Mouse (Mus musculus): ENCODE measurements at regions not wholly inside any gene's neighbourhood (a gene's known extent, or its start where the extent isn't known, plus 50 kb on each side); places are given as distances from the start of the nearest gene placed in this dataset.

DNA sequence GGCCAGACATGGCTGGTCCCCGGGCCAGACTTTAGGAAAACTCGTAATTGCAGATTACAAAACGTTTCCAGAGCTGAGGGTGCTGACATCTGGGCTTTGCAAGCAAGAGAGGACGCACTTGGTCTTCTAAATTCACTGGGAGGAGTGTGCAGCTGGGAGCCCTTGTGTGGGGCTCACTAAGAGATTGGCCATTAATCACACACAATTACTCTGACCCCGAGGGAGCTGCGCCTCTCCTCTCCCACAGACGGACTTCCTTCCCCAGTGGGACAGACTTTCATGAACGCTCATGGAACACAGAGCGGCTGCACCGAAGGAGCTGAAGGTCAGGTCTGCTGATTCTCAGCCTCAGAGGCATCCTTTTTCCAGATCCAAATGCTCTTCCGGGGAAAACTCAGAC, 407.2 kb downstream of the Med13l start:
- H3K9me3 ChIP-seq (ENCODE audit: control insufficient read depth, low read length) = no peaks in the 10 kb centered on the region
- H3K4me3 ChIP-seq (ENCODE audit: low read length) = no peak overlapping the region
- no peaks in the 10 kb centered on the region for H3K36me3 ChIP-seq (ENCODE audit: control insufficient read depth, insufficient read depth, low read length)
- peaks cover 5% of the 10 kb centered on the region; the same call in 1 of the 2 replicates for H3K4me1 ChIP-seq (ENCODE audit: control insufficient read depth, insufficient read depth, low read length)
- no peak overlapping the region for H3K9ac ChIP-seq (ENCODE audit: low read depth, low read length)
- 25% methylated on average over 11 of the region's 11 CpGs for WGBS
- ATAC-seq (ENCODE audit: low FRiP score, low TSS enrichment) = peak; percentile 75
- no peak overlapping the region for H3K4me2 ChIP-seq (replicated peaks; ENCODE audit: low read depth, low read length)
- H3K27me3 ChIP-seq (ENCODE audit: control insufficient read depth, insufficient read depth, low read length) = no peaks in the 10 kb centered on the region
- peak overlapping the region; percentile 44; the same call in 1 of the 2 replicates for H3K27ac ChIP-seq (ENCODE audit: low read depth, low read length)

DNA sequence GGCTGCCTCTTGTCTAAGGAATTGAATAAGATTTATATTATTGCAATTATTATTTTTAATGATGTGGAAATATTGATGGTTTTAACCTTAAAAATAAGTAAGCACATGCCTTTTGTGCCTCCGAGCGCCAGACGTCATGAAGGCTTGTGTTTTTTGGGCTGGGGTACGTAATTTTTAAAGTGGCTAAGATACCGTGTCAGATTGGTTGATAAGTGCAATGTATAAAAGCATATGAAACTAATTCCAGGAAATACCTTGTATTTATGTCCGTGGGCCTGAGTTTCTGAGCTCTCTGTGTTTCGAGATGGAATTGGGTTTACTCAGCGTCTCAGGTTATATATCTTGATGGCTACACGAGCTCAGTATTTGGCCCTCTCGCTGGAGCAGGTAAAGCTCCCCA, 414.7 kb downstream of the Med13l start:
- 68% methylated on average over 10 of the region's 10 CpGs for WGBS
- ATAC-seq (ENCODE audit: low FRiP score, low TSS enrichment) = no peak
- Histone ChIP-seq H3K4me3 (ENCODE audit: low read length) (no peak overlapping the region), H3K27me3 (ENCODE audit: control insufficient read depth, insufficient read depth, low read length) (no peaks in the 10 kb centered on the region), H3K36me3 (ENCODE audit: control insufficient read depth, insufficient read depth, low read length) (no peaks in the 10 kb centered on the region), H3K27ac (ENCODE audit: low read depth, low read length) (no peak overlapping the region), H3K4me1 (ENCODE audit: control insufficient read depth, insufficient read depth, low read length) (peaks cover 4% of the 10 kb centered on the region; the same call in 1 of the 2 replicates), H3K4me2 (replicated peaks; ENCODE audit: low read depth, low read length) (no peak overlapping the region), H3K9ac (ENCODE audit: low read depth, low read length) (no peak overlapping the region), H3K9me3 (ENCODE audit: control insufficient read depth, low read length) (no peaks in the 10 kb centered on the region)

DNA sequence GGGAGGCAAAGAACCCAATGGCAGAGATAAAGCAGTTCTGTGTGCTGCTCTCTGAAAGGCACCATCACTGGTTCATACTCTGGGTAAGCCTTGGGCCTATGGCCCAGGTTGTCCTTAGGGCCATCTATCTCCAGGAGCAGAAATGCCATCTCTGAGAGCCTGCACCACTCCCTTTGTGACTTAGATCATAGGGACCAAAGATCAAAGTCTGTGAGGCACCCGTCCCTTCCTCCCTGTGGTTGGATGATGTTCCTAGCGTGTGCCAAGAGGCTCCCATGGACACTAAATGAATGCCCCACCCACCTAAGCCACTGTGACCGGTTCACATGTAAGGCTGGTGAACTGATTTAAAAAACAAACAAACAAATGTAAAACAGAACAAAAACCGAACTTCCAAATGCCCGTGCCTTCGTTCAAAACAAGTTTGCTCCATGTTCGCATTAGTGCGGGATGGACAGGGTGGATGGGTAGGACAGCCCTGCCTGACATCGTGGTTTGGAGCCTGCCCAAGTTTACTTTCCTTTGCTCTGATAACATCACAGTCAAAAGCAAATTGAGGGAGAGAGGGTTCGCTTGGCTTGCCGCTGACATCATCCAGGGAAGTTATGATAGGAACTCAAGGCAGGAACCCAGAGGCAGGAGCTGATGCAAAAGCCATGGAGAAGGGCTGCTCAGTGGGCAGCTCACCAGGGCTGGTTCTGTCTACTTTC, 418.6 kb downstream of the Med13l start:
- H3K4me3 ChIP-seq (ENCODE audit: low read length) = no peak overlapping the region
- H3K27ac ChIP-seq (ENCODE audit: low read depth, low read length) = no peak overlapping the region
- H3K9ac ChIP-seq (ENCODE audit: low read depth, low read length) = no peak overlapping the region
- no peaks in the 10 kb centered on the region for H3K4me1 ChIP-seq (ENCODE audit: control insufficient read depth, insufficient read depth, low read length)
- H3K27me3 ChIP-seq (ENCODE audit: control insufficient read depth, insufficient read depth, low read length) = no peaks in the 10 kb centered on the region
- WGBS = 78% methylated on average over 11 of the region's 11 CpGs
- no peaks in the 10 kb centered on the region for H3K36me3 ChIP-seq (ENCODE audit: control insufficient read depth, insufficient read depth, low read length)
- no peak overlapping the region for H3K4me2 ChIP-seq (replicated peaks; ENCODE audit: low read depth, low read length)
- ATAC-seq (ENCODE audit: low FRiP score, low TSS enrichment) = no peak
- H3K9me3 ChIP-seq (ENCODE audit: control insufficient read depth, low read length) = no peaks in the 10 kb centered on the region

DNA sequence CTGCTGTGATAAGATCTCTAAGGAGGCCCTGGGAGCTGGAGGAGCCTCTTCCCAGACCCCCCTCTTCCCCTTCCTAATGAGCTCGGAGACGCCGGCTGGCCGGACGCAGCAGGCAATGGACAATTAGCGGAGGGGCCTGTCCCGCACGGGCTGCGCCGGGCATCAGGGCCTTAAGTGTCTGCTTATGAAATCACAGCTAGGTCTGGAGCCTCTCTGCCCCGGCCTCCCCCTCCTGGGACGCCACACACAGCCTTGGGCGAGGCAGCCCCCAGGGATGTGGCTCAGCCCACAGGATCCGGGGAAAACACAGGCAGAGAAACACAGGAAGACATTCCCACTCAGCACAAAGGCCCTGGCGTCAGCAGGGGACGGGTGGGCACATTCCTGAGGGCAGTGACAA, 420.6 kb downstream of the Med13l start:
- Histone ChIP-seq H3K27me3 (ENCODE audit: control insufficient read depth, insufficient read depth, low read length) (no peaks in the 10 kb centered on the region), H3K9me3 (ENCODE audit: control insufficient read depth, low read length) (no peaks in the 10 kb centered on the region), H3K4me2 (replicated peaks; ENCODE audit: low read depth, low read length) (no peak overlapping the region), H3K36me3 (ENCODE audit: control insufficient read depth, insufficient read depth, low read length) (no peaks in the 10 kb centered on the region), H3K4me1 (ENCODE audit: control insufficient read depth, insufficient read depth, low read length) (no peaks in the 10 kb centered on the region), H3K4me3 (ENCODE audit: low read length) (no peak overlapping the region), H3K9ac (ENCODE audit: low read depth, low read length) (no peak overlapping the region; the same call in 1 of the 2 replicates), H3K27ac (ENCODE audit: low read depth, low read length) (no peak overlapping the region)
- 13% methylated on average over 16 of the region's 16 CpGs for WGBS
- peak; percentile 55 for ATAC-seq (ENCODE audit: low FRiP score, low TSS enrichment)

DNA sequence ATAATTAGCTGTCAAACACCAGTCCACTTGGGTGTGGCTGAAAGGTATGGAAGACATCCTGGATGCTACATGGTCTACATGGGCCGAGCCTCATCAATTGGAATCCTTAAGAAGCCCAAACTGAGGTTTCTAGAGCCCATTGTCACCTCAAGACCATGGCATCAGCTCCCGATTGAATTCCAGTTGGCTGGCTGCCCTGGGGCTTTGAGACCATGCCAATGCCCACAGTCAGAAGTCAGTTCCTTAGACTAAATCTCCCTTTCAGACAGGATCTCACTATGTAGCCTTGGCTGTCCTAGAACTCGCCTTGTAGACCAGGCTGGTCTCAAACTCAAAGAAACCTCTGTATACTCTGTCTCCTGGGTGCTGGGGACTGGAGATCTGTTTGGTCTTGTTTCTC, 423.8 kb downstream of the Med13l start:
- 88% methylated on average over 3 of the region's 3 CpGs for whole genome bisulfite sequencing
- Histone ChIP-seq H3K9me3 (ENCODE audit: control insufficient read depth, low read length) (no peaks in the 10 kb centered on the region), H3K9ac (ENCODE audit: low read depth, low read length) (no peak overlapping the region), H3K4me3 (ENCODE audit: low read length) (no peak overlapping the region), H3K27me3 (ENCODE audit: control insufficient read depth, insufficient read depth, low read length) (no peaks in the 10 kb centered on the region), H3K4me1 (ENCODE audit: control insufficient read depth, insufficient read depth, low read length) (no peaks in the 10 kb centered on the region), H3K27ac (ENCODE audit: low read depth, low read length) (no peak overlapping the region), H3K36me3 (ENCODE audit: control insufficient read depth, insufficient read depth, low read length) (no peaks in the 10 kb centered on the region), H3K4me2 (replicated peaks; ENCODE audit: low read depth, low read length) (no peak overlapping the region)
- ATAC-seq (ENCODE audit: low FRiP score, low TSS enrichment) = no peak

DNA sequence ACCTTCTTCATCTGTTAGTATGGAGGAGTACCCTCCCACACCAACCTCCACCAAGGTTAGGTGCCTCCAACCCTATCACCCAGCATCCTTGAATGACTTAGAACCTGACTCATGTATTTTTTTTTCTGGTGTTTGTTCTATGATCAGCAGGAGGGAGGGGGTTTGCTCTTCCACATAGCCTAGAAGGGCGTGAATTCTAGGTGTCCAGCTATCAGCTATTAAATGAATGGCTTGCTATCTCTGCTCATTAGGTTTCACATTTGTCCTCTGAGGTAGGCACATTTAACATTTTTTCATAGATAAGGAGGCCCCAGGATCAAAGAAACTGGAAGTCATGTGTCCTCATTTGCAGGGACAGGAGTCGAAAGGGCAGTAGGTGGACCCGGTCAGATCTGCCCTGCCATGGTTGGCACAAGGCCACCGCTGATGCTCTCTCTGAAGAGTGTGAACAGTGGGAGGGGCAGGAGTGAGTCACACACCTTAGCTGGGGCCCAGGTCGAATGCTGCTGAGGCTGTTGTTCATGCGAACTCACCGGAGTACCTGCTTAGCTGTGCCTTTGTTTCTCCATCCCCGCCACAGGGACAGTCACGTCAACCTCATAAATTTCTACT, 424.4 kb downstream of the Med13l start:
- no peaks in the 10 kb centered on the region for H3K9me3 ChIP-seq (ENCODE audit: control insufficient read depth, low read length)
- H3K27me3 ChIP-seq (ENCODE audit: control insufficient read depth, insufficient read depth, low read length) = no peaks in the 10 kb centered on the region
- H3K4me1 ChIP-seq (ENCODE audit: control insufficient read depth, insufficient read depth, low read length) = no peaks in the 10 kb centered on the region
- 83% methylated on average over 9 of the region's 9 CpGs for WGBS
- H3K27ac ChIP-seq (ENCODE audit: low read depth, low read length) = no peak overlapping the region
- H3K4me2 ChIP-seq (replicated peaks; ENCODE audit: low read depth, low read length) = no peak overlapping the region
- H3K4me3 ChIP-seq (ENCODE audit: low read length) = no peak overlapping the region
- no peak for ATAC-seq (ENCODE audit: low FRiP score, low TSS enrichment)
- no peak overlapping the region for H3K9ac ChIP-seq (ENCODE audit: low read depth, low read length)
- no peaks in the 10 kb centered on the region for H3K36me3 ChIP-seq (ENCODE audit: control insufficient read depth, insufficient read depth, low read length)

DNA sequence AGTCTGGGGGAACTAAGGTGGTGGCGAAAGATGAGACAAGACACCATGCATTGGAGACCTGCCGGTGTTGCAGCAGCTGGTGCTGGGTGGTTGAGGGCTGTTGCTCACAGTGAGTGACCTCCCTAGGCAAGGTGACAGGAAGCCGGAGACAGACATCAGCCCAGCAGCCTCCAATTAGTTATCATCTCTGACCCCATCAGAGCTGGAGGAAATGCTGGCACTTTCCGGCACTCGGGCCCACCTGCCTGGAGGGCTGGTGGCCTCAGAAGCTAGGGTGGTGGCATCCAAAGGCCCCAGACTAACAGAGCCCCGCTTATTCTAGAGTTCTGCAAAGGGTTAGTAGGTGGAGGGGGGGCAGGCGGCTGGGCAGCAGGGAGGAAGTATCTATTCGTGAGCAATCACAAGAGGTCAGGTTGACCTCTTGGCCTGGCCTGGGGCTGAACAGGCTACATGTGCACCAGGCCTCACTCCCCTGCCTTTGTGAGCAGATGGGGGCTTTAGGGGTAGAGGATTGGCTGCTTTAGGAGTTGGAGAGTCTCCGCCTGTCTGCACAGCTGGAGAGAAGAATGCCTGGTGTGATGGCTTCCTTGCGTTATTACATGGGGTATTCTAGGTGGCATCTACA, 427.0 kb downstream of the Med13l start:
- H3K9ac ChIP-seq (ENCODE audit: low read depth, low read length) = no peak overlapping the region
- no peak for ATAC-seq (ENCODE audit: low FRiP score, low TSS enrichment)
- no peaks in the 10 kb centered on the region for H3K9me3 ChIP-seq (ENCODE audit: control insufficient read depth, low read length)
- no peak overlapping the region for H3K4me2 ChIP-seq (replicated peaks; ENCODE audit: low read depth, low read length)
- no peak overlapping the region for H3K4me3 ChIP-seq (ENCODE audit: low read length)
- H3K27ac ChIP-seq (ENCODE audit: low read depth, low read length) = no peak overlapping the region
- H3K36me3 ChIP-seq (ENCODE audit: control insufficient read depth, insufficient read depth, low read length) = no peaks in the 10 kb centered on the region
- no peaks in the 10 kb centered on the region for H3K4me1 ChIP-seq (ENCODE audit: control insufficient read depth, insufficient read depth, low read length)
- no peaks in the 10 kb centered on the region; the same call in 1 of the 2 replicates for H3K27me3 ChIP-seq (ENCODE audit: control insufficient read depth, insufficient read depth, low read length)
- 40% methylated on average over 10 of the region's 10 CpGs for WGBS

DNA sequence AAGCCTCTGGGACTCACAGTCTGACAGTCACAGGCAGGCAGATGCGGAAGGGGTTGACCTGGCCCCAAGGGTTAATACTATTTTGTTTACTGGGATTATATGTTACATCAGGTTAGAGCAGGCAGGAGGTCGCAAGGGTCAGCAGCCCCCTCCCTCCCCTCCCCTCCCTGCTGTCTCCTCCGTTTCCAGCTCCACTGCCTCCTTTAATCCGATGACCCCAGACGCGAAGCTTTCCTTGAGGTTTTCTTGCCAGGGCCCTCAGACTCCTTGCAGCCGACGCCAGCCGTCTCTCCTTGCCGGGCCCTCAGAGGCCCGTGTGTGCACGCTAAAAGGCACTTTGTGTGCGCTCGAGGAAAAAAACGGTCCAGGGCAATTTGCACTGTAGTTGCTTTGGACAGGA, 438.6 kb downstream of the Med13l start:
- Histone ChIP-seq H3K27ac (ENCODE audit: low read depth, low read length) (no peak overlapping the region), H3K4me3 (ENCODE audit: low read length) (no peak overlapping the region), H3K9me3 (ENCODE audit: control insufficient read depth, low read length) (no peaks in the 10 kb centered on the region), H3K9ac (ENCODE audit: low read depth, low read length) (no peak overlapping the region), H3K36me3 (ENCODE audit: control insufficient read depth, insufficient read depth, low read length) (no peaks in the 10 kb centered on the region), H3K4me2 (replicated peaks; ENCODE audit: low read depth, low read length) (no peak overlapping the region), H3K4me1 (ENCODE audit: control insufficient read depth, insufficient read depth, low read length) (no peaks in the 10 kb centered on the region), H3K27me3 (ENCODE audit: control insufficient read depth, insufficient read depth, low read length) (no peaks in the 10 kb centered on the region; the same call in 1 of the 2 replicates)
- 4% methylated on average over 15 of the region's 15 CpGs for WGBS
- ATAC-seq (ENCODE audit: low FRiP score, low TSS enrichment) = no peak

DNA sequence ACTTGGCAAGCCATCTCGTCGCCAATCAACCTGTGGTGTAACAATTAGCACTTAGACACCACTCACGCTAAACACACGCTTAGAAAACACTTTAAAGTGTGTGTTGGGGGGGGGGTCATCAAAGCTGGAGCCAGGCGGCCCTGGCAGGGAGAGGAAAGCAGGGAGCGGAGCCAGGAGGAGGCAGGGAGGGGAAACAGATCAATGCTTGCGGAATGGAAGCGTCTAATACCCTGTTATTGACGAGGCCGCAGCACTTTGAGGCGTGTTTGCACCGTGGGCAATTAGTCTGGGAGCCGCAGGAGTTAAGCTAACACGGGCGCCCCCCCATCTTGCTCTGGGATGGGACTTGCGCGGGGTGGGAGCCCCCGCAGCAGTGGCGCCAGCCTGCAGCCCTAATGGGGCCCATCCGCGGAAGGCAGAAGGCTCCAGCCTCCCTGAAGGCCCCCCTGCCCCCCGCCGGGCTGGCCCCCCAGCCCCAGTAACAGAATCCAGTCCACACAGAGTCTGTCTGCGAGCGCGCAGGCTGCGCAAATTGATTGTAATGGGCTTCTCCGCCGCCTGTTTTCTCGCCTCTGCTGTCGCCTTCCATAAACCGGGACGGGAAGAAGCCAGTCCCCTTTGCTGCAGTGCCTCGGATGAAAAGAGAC, 445.5 kb downstream of the Med13l start:
- Histone ChIP-seq H3K4me2 (replicated peaks; ENCODE audit: low read depth, low read length) (peak overlapping the region; percentile 63), H3K4me3 (ENCODE audit: low read length) (peak overlapping the region; percentile 33), H3K27ac (ENCODE audit: low read depth, low read length) (no peak overlapping the region), H3K27me3 (ENCODE audit: control insufficient read depth, insufficient read depth, low read length) (peaks cover 26% of the 10 kb centered on the region), H3K36me3 (ENCODE audit: control insufficient read depth, insufficient read depth, low read length) (no peaks in the 10 kb centered on the region), H3K4me1 (ENCODE audit: control insufficient read depth, insufficient read depth, low read length) (peaks cover 9% of the 10 kb centered on the region), H3K9ac (ENCODE audit: low read depth, low read length) (peak overlapping the region; percentile 63), H3K9me3 (ENCODE audit: control insufficient read depth, low read length) (no peaks in the 10 kb centered on the region)
- WGBS = 1% methylated on average over 32 of the region's 34 CpGs
- no peak for ATAC-seq (ENCODE audit: low FRiP score, low TSS enrichment)

All from kidney, embryonic 14.5 days (tissue).